Mouse (Mus musculus): ENCODE results near the gene Gid8. TPM values are rescaled to one million over a fixed set of nuclear protein-coding genes. Genes with fewer than 3 reads are reported as not detected.
A peak's percentile ranks its signal among the peaks of the same experiment; 100 is the strongest.
"Not testable (repeated sequence)": the region's sequence is repeated elsewhere in the genome, so short reads cannot be mapped to it uniquely, and the experiment has no call there.

Gid8 gene
- polyA plus RNA-seq, 1 experiment from 2014 or later: 54.8 TPM

GRCm38 (mm10) chr2:180722748-180723147, 12.8 kb downstream of the Gid8 start:
- not testable (repeated sequence) for H3K27me3 ChIP-seq; ATAC-seq (ENCODE audit: low FRiP score); H3K9ac ChIP-seq; H3K4me1 ChIP-seq; H3K9me3 ChIP-seq (replicated peaks); H3K27ac ChIP-seq; H3K4me2 ChIP-seq (replicated peaks); H3K4me3 ChIP-seq
- WGBS: 95% methylated on average over 5 of the region's 5 CpGs
- H3K36me3 ChIP-seq: peaks cover 59% of the 10 kb centered on the region

DNA sequence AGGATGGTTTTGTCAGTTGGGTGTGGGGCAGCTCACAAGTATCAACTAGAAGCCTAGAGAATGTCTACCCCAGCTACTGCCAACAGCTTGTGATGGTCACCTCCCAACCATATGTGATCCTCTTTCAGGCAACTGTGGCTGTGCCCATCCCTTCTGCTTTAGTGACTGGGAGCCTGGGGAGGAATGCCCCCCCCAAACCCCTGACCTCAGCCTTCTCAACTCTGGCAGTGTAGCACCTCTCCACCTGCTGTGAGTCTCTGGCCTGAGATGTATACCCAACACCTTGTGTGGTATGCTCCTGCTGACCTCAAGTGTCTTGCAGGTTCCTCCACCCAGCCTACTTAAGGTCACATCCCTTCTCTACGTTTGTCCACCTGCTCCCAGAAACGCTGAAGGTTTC, 13.9 kb downstream of the Gid8 start:
- H3K4me3 ChIP-seq: no peak overlapping the region
- no peak overlapping the region for H3K4me2 ChIP-seq (replicated peaks)
- H3K9me3 ChIP-seq (replicated peaks): no peaks in the 10 kb centered on the region
- ATAC-seq (ENCODE audit: low FRiP score): no peak
- H3K36me3 ChIP-seq: peaks cover 48% of the 10 kb centered on the region
- peaks cover 4% of the 10 kb centered on the region; the same call in 1 of the 2 replicates for H3K4me1 ChIP-seq
- no peaks in the 10 kb centered on the region for H3K27me3 ChIP-seq
- WGBS: 66% methylated on average over 2 of the region's 2 CpGs
- no peak overlapping the region for H3K27ac ChIP-seq
- H3K9ac ChIP-seq: no peak overlapping the region

- WGBS: 8% methylated on average over 18 of the region's 18 CpGs
- no peaks in the 10 kb centered on the region for H3K27me3 ChIP-seq
- peaks cover 4% of the 10 kb centered on the region; the same call in 1 of the 2 replicates for H3K4me1 ChIP-seq
- H3K36me3 ChIP-seq: peaks cover 41% of the 10 kb centered on the region
- no peaks in the 10 kb centered on the region for H3K9me3 ChIP-seq (replicated peaks)
- peak within 1 kb of the TSS; percentile 17; the same call in 1 of the 2 replicates for H3K4me2 ChIP-seq (replicated peaks)
- no peak within 1 kb of the TSS for H3K27ac ChIP-seq
- H3K4me3 ChIP-seq: no peak within 1 kb of the TSS
- ATAC-seq (ENCODE audit: low FRiP score): no peak
- H3K9ac ChIP-seq: peak within 1 kb of the TSS; percentile 24; the same call in 1 of the 2 replicates
Measured at GRCm38 (mm10) chr2:180724585-180725413, 14.9 kb downstream of the Gid8 start, which contains the start of gene Slc17a9. Slc17a9 (plus strand) TSS chr2:180725263.

DNA sequence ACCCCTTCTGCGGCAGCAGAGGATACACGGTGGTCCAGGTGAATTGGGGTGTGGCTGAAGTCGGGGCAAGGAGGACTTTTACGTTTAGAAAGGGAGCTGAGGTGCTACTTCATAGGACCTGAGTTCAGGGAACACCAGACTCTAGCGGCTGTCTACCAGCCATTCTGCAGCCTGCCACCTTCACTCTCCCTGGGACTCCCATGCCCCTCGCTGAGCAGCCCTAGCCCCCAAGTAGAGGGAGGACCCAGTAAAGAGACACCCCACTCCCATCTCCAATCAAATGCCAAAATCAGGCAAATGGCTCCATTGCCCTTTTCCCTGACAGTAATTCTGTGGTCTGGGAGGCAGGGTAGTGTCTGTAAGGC, 15.5 kb downstream of the Gid8 start:
- Histone ChIP-seq H3K4me3 (no peak overlapping the region), H3K4me2 (replicated peaks) (peak overlapping the region; percentile 17; the same call in 1 of the 2 replicates), H3K36me3 (peaks cover 37% of the 10 kb centered on the region), H3K27ac (no peak overlapping the region), H3K27me3 (no peaks in the 10 kb centered on the region), H3K9ac (peak overlapping the region; percentile 24; the same call in 1 of the 2 replicates), H3K9me3 (replicated peaks) (no peaks in the 10 kb centered on the region), H3K4me1 (peaks cover 4% of the 10 kb centered on the region; the same call in 1 of the 2 replicates)
- 13% methylated on average over 6 of the region's 6 CpGs for WGBS
- ATAC-seq (ENCODE audit: low FRiP score): no peak

GRCm38 (mm10) chr2:180725856-180726629, 16.1 kb downstream of the Gid8 start:
- Histone ChIP-seq H3K9me3 (replicated peaks) (no peaks in the 10 kb centered on the region), H3K4me3 (no peak overlapping the region), H3K9ac (no peak overlapping the region), H3K36me3 (peaks cover 31% of the 10 kb centered on the region), H3K27me3 (no peaks in the 10 kb centered on the region), H3K4me2 (replicated peaks) (no peak overlapping the region), H3K27ac (no peak overlapping the region), H3K4me1 (peaks cover 4% of the 10 kb centered on the region; the same call in 1 of the 2 replicates)
- WGBS: 30% methylated on average over 8 of the region's 8 CpGs
- no peak for ATAC-seq (ENCODE audit: low FRiP score)

GRCm38 (mm10) chr2:180726658-180727442, 16.9 kb downstream of the Gid8 start:
- H3K36me3 ChIP-seq: peaks cover 23% of the 10 kb centered on the region
- no peak overlapping the region for H3K9ac ChIP-seq
- H3K27ac ChIP-seq: no peak overlapping the region
- H3K27me3 ChIP-seq: no peaks in the 10 kb centered on the region; the same call in 1 of the 2 replicates
- no peak for ATAC-seq (ENCODE audit: low FRiP score)
- no peaks in the 10 kb centered on the region for H3K9me3 ChIP-seq (replicated peaks)
- H3K4me1 ChIP-seq: peaks cover 4% of the 10 kb centered on the region; the same call in 1 of the 2 replicates
- no peak overlapping the region for H3K4me2 ChIP-seq (replicated peaks)
- WGBS: 77% methylated on average over 6 of the region's 6 CpGs
- no peak overlapping the region for H3K4me3 ChIP-seq

DNA sequence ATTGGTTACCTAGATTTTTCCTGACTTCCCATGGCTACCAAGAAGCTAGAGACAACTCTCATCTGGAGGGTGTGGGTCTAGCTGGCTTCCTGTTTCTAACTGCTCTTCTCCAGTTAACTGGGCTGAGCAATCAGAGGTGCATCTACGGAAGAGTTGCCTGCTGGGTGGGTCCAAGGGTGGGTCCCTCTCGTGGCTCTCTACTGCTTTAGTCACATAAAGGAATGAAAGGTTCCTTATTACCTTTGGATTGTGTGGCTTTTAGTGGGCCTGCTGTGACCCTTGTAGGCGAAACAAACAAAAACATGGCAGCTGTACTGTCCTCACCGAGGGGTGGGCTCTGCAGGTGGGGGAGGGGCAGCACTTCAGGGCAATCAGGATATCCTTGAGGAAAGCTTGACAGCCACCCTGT, 17.7 kb downstream of the Gid8 start:
- Histone ChIP-seq H3K27me3 (no peaks in the 10 kb centered on the region; the same call in 1 of the 2 replicates), H3K36me3 (peaks cover 15% of the 10 kb centered on the region), H3K9ac (no peak overlapping the region), H3K4me2 (replicated peaks) (no peak overlapping the region), H3K27ac (no peak overlapping the region), H3K9me3 (replicated peaks) (no peaks in the 10 kb centered on the region), H3K4me1 (peaks cover 4% of the 10 kb centered on the region; the same call in 1 of the 2 replicates), H3K4me3 (no peak overlapping the region)
- ATAC-seq (ENCODE audit: low FRiP score): no peak
- 49% methylated on average over 4 of the region's 4 CpGs for WGBS

DNA sequence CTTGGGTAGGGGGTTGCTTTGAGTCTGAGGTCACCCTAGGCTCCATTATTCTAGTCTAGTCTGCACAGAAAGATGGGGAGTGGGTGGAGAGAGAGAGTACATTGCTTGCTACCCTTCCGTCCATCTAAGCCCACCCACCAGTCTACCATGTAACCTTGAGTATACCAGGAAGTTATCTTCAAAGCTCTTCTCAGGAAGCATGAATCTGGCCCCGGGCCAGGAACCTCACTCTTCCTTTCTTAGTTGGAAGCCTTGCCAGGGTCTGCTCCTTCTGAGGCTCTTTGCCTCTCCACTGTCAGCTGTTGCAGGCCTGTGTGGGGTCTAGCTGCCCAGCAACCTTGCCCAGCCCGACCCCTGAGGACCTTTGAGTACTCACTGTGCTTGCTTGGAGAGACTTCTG, 21.1 kb downstream of the Gid8 start:
- H3K9ac ChIP-seq: no peak overlapping the region
- no peaks in the 10 kb centered on the region; the same call in 1 of the 2 replicates for H3K27me3 ChIP-seq
- no peaks in the 10 kb centered on the region for H3K4me1 ChIP-seq
- H3K9me3 ChIP-seq (replicated peaks): no peaks in the 10 kb centered on the region
- no peak overlapping the region for H3K27ac ChIP-seq
- WGBS: 75% methylated on average over 3 of the region's 3 CpGs
- no peak overlapping the region for H3K4me2 ChIP-seq (replicated peaks)
- no peaks in the 10 kb centered on the region for H3K36me3 ChIP-seq
- no peak for ATAC-seq (ENCODE audit: low FRiP score)
- no peak overlapping the region for H3K4me3 ChIP-seq

- ATAC-seq (ENCODE audit: low FRiP score): no peak
- H3K27ac ChIP-seq: no peak overlapping the region
- no peak overlapping the region for H3K9ac ChIP-seq
- H3K4me1 ChIP-seq: no peaks in the 10 kb centered on the region
- H3K9me3 ChIP-seq (replicated peaks): no peaks in the 10 kb centered on the region
- 67% methylated on average over 6 of the region's 6 CpGs for WGBS
- H3K4me3 ChIP-seq: no peak overlapping the region
- no peak overlapping the region for H3K4me2 ChIP-seq (replicated peaks)
- H3K36me3 ChIP-seq: no peaks in the 10 kb centered on the region
- no peaks in the 10 kb centered on the region; the same call in 1 of the 2 replicates for H3K27me3 ChIP-seq
Measured at GRCm38 (mm10) chr2:180731984-180732383, 22.1 kb downstream of the Gid8 start.

GRCm38 (mm10) chr2:180735232-180735631, 25.3 kb downstream of the Gid8 start:
- H3K36me3 ChIP-seq: no peaks in the 10 kb centered on the region
- H3K4me3 ChIP-seq: no peak overlapping the region
- H3K4me2 ChIP-seq (replicated peaks): no peak overlapping the region
- no peaks in the 10 kb centered on the region; the same call in 1 of the 2 replicates for H3K27me3 ChIP-seq
- no peaks in the 10 kb centered on the region for H3K4me1 ChIP-seq
- 85% methylated on average over 7 of the region's 7 CpGs for WGBS
- H3K9ac ChIP-seq: no peak overlapping the region
- ATAC-seq (ENCODE audit: low FRiP score): no peak
- H3K9me3 ChIP-seq (replicated peaks): no peaks in the 10 kb centered on the region
- no peak overlapping the region for H3K27ac ChIP-seq

DNA sequence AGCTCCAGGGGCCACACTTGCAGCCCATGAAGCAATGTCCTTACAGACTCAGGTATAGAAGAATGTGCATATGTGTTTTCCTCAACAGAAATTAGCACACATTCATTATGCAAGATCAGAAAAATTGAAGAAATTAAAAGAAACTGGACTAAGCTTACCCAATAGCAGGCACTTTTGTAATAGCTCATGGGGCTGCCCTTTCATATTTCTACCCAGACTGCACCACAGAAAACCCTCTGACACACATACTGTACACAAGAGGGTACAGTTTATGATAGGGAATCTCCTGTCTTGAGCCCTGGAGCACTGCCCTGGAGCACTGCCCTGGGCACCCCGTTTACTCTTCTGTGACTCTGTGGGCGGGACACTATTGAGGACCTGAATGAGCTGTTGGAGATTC, 28.1 kb downstream of the Gid8 start:
- Histone ChIP-seq H3K27me3 (no peaks in the 10 kb centered on the region), H3K4me2 (replicated peaks) (no peak overlapping the region), H3K4me1 (no peaks in the 10 kb centered on the region), H3K27ac (no peak overlapping the region), H3K36me3 (no peaks in the 10 kb centered on the region), H3K9me3 (replicated peaks) (no peaks in the 10 kb centered on the region), H3K9ac (no peak overlapping the region), H3K4me3 (no peak overlapping the region)
- 73% methylated on average over 2 of the region's 2 CpGs for WGBS
- ATAC-seq (ENCODE audit: low FRiP score): no peak

- no peak for ATAC-seq (ENCODE audit: low FRiP score)
- Histone ChIP-seq H3K27me3 (no peaks in the 10 kb centered on the region), H3K4me3 (no peak overlapping the region), H3K9ac (no peak overlapping the region), H3K4me1 (no peaks in the 10 kb centered on the region), H3K9me3 (replicated peaks) (no peaks in the 10 kb centered on the region), H3K4me2 (replicated peaks) (no peak overlapping the region), H3K36me3 (no peaks in the 10 kb centered on the region), H3K27ac (no peak overlapping the region)
- WGBS: 30% methylated on average over 3 of the region's 3 CpGs
Measured at GRCm38 (mm10) chr2:180740349-180740748, 30.4 kb downstream of the Gid8 start.
